Mouse (Mus musculus) stomach, postnatal 0 days (tissue): ENCODE data around the gene Gart.

ENCODE experiments used
- CTCF ChIP-seq: IDR thresholded peaks from 2 replicates; pipeline ENCODE4 v1.5.1; 2016; ENCODE audit warnings: antibody characterized with exemption, low read depth, mild to moderate bottlenecking, moderate library complexity
- EP300 ChIP-seq: optimal IDR thresholded peaks from 2 replicates; pipeline ENCODE3; 2016; ENCODE audit warnings: antibody characterized with exemption

- TF ChIP-seq CTCF (no peak), EP300 (no peak)
These were observed 26.6 kb downstream of the Gart start for GRCm38 (mm10) chr16:91620185-91620584.
